Mouse (Mus musculus) CH12.LX (cell line): ENCODE results near the gene Syap1.
"Not testable (repeated sequence)": the region's sequence is repeated elsewhere in the genome, so short reads cannot be mapped to it uniquely, and the experiment has no call there.

Source experiments
- CTCF ChIP-seq, 2 experiments: IDR thresholded peaks in 1 of 2; conservative IDR thresholded peaks in 1 of 2; 2 replicates each; pipeline ENCODE4 v1.5.1; 2011 to 2012; ENCODE audit warnings: low read depth in 2 of 2, low read length in 2 of 2, improper control_type of control experiment in 1 of 2, inconsistent platforms in 1 of 2, mild to moderate bottlenecking in 1 of 2, moderate library complexity in 1 of 2
- EP300 ChIP-seq: IDR thresholded peaks from 2 replicates; pipeline ENCODE4 v1.6.1; 2011; ENCODE audit warnings: low read length, improper control_type of control experiment
- GABPA ChIP-seq: IDR thresholded peaks from 2 replicates; pipeline ENCODE4 v1.6.1; 2012; ENCODE audit warnings: low read depth, low read length, improper control_type of control experiment, inconsistent platforms; ENCODE audit not compliant: insufficient replicate concordance
- POLR2AphosphoS2 ChIP-seq: IDR thresholded peaks from 2 replicates; pipeline ENCODE4 v1.6.1; 2011; ENCODE audit warnings: low read depth, low read length, improper control_type of control experiment
- ZC3H11A ChIP-seq: IDR thresholded peaks from 2 replicates; pipeline ENCODE4 v1.6.1; 2012; ENCODE audit warnings: low read depth, mild to moderate bottlenecking, inconsistent platforms, low read length, improper control_type of control experiment

- not testable (repeated sequence) for TF ChIP-seq ZC3H11A; GABPA; EP300; POLR2AphosphoS2; CTCF (conservative IDR thresholded peaks at IDR 0.05 in 1 of 2, IDR thresholded peaks at IDR 0.05 in 1 of 2; ENCODE audit: low read depth in 2 of 2, low read length in 2 of 2)
Measured at GRCm38 (mm10) chrX:162830313-162830712, 57.9 kb downstream of the Syap1 start.
